In the genomic region with DNA sequence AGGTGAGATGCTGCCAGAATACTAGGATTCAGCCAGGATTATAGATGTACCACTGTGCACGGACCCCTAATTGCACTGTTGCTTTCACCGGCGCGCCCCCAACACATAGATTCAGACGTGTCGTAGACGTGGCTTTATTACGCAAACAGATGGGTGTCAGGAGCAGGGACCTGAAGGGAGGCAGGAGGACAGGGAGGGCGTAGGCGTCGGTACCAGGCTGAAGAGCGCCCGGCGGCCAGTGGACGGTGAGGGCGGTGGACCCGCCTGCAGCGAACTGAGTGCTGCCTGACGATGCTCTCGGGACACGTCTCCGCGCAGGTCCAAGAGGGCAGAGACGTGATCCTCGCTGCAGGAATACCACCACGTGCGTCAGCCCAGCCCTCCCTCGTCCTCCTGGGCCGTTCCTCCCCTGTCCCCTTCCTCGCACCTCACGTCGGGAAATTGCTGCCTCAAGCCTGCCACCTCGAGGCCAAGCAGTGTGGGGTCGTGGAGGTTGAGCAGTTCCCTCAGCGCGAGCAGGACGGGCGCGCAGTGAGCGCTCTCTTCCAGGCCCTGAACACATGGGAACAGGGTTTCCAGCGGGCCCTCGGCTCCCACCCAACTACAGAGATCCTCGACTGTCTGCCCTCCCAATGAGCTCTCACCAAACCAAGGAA, we compare ENCODE assay signal across 8 mouse cellular contexts. TPM values are rescaled to one million over a fixed set of nuclear protein-coding genes. Genes with fewer than 3 reads are reported as not detected.
A peak's percentile ranks its signal among the peaks of the same experiment; 100 is the strongest.
DNase-seq lines count a peak whose midpoint lies in the region; ATAC-seq and TF ChIP-seq lines count a peak whose summit lies in the region.

TSS of gene 4931428F04Rik (minus strand) at position 60 of the 656 bp plus-strand sequence.

- DNase-seq in heart, postnatal 36 days, result no peak
- DNase-seq in liver, embryonic 11.5 days (ENCODE audit: low spot score), result peak; percentile 54
- DNase-seq in yolk sac, embryonic 10.5 days (ENCODE audit: low spot score), result peak; percentile 45

- H3K9ac ChIP-seq in heart, embryonic 12.5 days, result peak within 1 kb of the TSS; percentile 46
- H3K9ac ChIP-seq in intestine, postnatal 0 days (ENCODE audit: low read depth, low read length), result peak within 1 kb of the TSS; percentile 37; the same call in 1 of the 2 replicates
- peak within 1 kb of the TSS; percentile 60 for H3K9ac ChIP-seq in liver, embryonic 11.5 days (ENCODE audit: low read depth, low read length)

- TF ChIP-seq CTCF in bone marrow macrophage, adult 2 months (IDR thresholded peaks at IDR 0.05; ENCODE audit: low read depth, low read length), result no peak; the same call in 1 of the 2 replicates
- peak; percentile 82 for TF ChIP-seq CTCF in intestine, postnatal 0 days (IDR thresholded peaks at IDR 0.05; ENCODE audit: low read depth)

- peaks cover 23% of the 10 kb centered on the region for H3K79me2 ChIP-seq in myocyte (ENCODE audit: control insufficient read depth, insufficient read depth)

- peaks cover 6% of the 10 kb centered on the region; the same call in 1 of the 2 replicates for H3K36me3 ChIP-seq in heart, embryonic 12.5 days
- H3K36me3 ChIP-seq in intestine, postnatal 0 days (ENCODE audit: control insufficient read depth, insufficient read depth), result no peaks in the 10 kb centered on the region
- H3K36me3 ChIP-seq in liver, embryonic 11.5 days (ENCODE audit: control insufficient read depth, insufficient read depth, low read length), result peaks cover 2% of the 10 kb centered on the region; the same call in 1 of the 2 replicates
- H3K36me3 ChIP-seq in myocyte (ENCODE audit: control insufficient read depth, insufficient read depth), result no peaks in the 10 kb centered on the region

- peaks cover 24% of the 10 kb centered on the region for H3K4me1 ChIP-seq in heart, embryonic 12.5 days (replicated peaks)
- H3K4me1 ChIP-seq in bone marrow macrophage, adult 2 months (ENCODE audit: control insufficient read depth, insufficient read depth, low read length), result peaks cover 10% of the 10 kb centered on the region; the same call in 1 of the 2 replicates
- H3K4me1 ChIP-seq in intestine, postnatal 0 days (replicated peaks; ENCODE audit: control insufficient read depth, insufficient read depth, low read length), result peaks cover 13% of the 10 kb centered on the region; the same call in 1 of the 2 replicates
- H3K4me1 ChIP-seq in liver, embryonic 11.5 days (replicated peaks; ENCODE audit: control insufficient read depth, insufficient read depth, low read length), result peaks cover 20% of the 10 kb centered on the region

- intact Hi-C loops in heart, postnatal 36 days (cut with DNase I), result loop anchor here (2.0 kb wide), 1 partner anchor 25 kb away; the partner anchor contains the start of genes Fbxl8 and Tradd

- no peak within 1 kb of the TSS for H3K27ac ChIP-seq in heart, embryonic 12.5 days (ENCODE audit: poor library complexity, severe bottlenecking)
- peak within 1 kb of the TSS; percentile 53 for H3K27ac ChIP-seq in bone marrow macrophage, adult 2 months (ENCODE audit: insufficient read depth, low read depth, low read length)
- H3K27ac ChIP-seq in intestine, postnatal 0 days (ENCODE audit: low read depth, low read length), result peak within 1 kb of the TSS; percentile 31; the same call in 1 of the 2 replicates
- peak within 1 kb of the TSS; percentile 44 for H3K27ac ChIP-seq in liver, embryonic 11.5 days (ENCODE audit: low read depth, low read length)

- peak within 1 kb of the TSS; percentile 87 for H3K4me2 ChIP-seq in heart, embryonic 12.5 days
- H3K4me2 ChIP-seq in intestine, postnatal 0 days (replicated peaks; ENCODE audit: low read depth), result peak within 1 kb of the TSS; percentile 88
- peak within 1 kb of the TSS; percentile 91 for H3K4me2 ChIP-seq in liver, embryonic 11.5 days
- peak within 1 kb of the TSS; percentile 93 for H3K4me2 ChIP-seq in myocyte (ENCODE audit: low read depth)

- no peak for TF ChIP-seq POLR2A in bone marrow macrophage, adult 2 months (IDR thresholded peaks at IDR 0.05; ENCODE audit: borderline replicate concordance, low read depth, low read length)
- no peak for TF ChIP-seq POLR2A in myocyte (IDR thresholded peaks at IDR 0.05; ENCODE audit: insufficient read length, low read depth)

- H3ac ChIP-seq in myocyte (ENCODE audit: control insufficient read depth, insufficient read length), result peak within 1 kb of the TSS; percentile 2

- H3K27me3 ChIP-seq in heart, embryonic 12.5 days (replicated peaks), result peaks cover 35% of the 10 kb centered on the region
- H3K27me3 ChIP-seq in intestine, postnatal 0 days (replicated peaks; ENCODE audit: control insufficient read depth, insufficient read depth, low read length), result peaks cover 12% of the 10 kb centered on the region
- H3K27me3 ChIP-seq in liver, embryonic 11.5 days (replicated peaks; ENCODE audit: control insufficient read depth, insufficient read depth, low read length), result peaks cover 20% of the 10 kb centered on the region
- H3K27me3 ChIP-seq in myocyte (ENCODE audit: control insufficient read depth, insufficient read depth, insufficient read length), result no peaks in the 10 kb centered on the region

- ATAC-seq in heart, embryonic 12.5 days (ENCODE audit: insufficient number of reproducible peaks, low FRiP score), result peak; percentile 43; the same call in 1 of the 2 replicates
- peak; percentile 35 for ATAC-seq in erythroid progenitor cell, adult 5-6 weeks (replicated peaks; ENCODE audit: low FRiP score, poor library complexity, severe bottlenecking)
- peak; percentile 5 for ATAC-seq in intestine, postnatal 0 days
- ATAC-seq in liver, embryonic 11.5 days (replicated peaks; ENCODE audit: low FRiP score), result peak; percentile 24; the same call in 1 of the 2 replicates

- H3K4me3 ChIP-seq in heart, embryonic 12.5 days, result peak within 1 kb of the TSS; percentile 57
- peak within 1 kb of the TSS; percentile 70 for H3K4me3 ChIP-seq in bone marrow macrophage, adult 2 months (ENCODE audit: insufficient read depth, low read length)
- peak within 1 kb of the TSS; percentile 64 for H3K4me3 ChIP-seq in intestine, postnatal 0 days (ENCODE audit: low read depth, low read length)
- H3K4me3 ChIP-seq in liver, embryonic 11.5 days (ENCODE audit: low read depth, low read length), result peak within 1 kb of the TSS; percentile 52
- peak within 1 kb of the TSS; percentile 35 for H3K4me3 ChIP-seq in myocyte

- no peaks in the 10 kb centered on the region for H3K9me3 ChIP-seq in heart, embryonic 12.5 days (replicated peaks)
- no peaks in the 10 kb centered on the region for H3K9me3 ChIP-seq in intestine, postnatal 0 days (ENCODE audit: control insufficient read depth)
- H3K9me3 ChIP-seq in liver, embryonic 11.5 days (ENCODE audit: control insufficient read depth, low read length), result no peaks in the 10 kb centered on the region

- 3% methylated on average over 43 of the region's 43 CpGs for WGBS in heart, embryonic 12.5 days
- 3% methylated on average over 37 of the region's 43 CpGs for WGBS in intestine, postnatal 0 days
- WGBS in liver, embryonic 11.5 days, result 5% methylated on average over 43 of the region's 43 CpGs

TF ChIP-seq in myocyte, 11 proteins besides CTCF, POLR2A, EP300 and RAD21:
- no peak for TF ChIP-seq MYOG (IDR thresholded peaks at IDR 0.05; ENCODE audit: control insufficient read depth in 1 of 3, insufficient read depth in 1 of 3, insufficient read length in 2 of 3, low read depth in 2 of 3)
- no peak for TF ChIP-seq MAX (IDR thresholded peaks at IDR 0.05; ENCODE audit: low read depth)
- TF ChIP-seq SRF (IDR thresholded peaks at IDR 0.05; ENCODE audit: control insufficient read depth, insufficient read length, low read depth), result no peak
- no peak for TF ChIP-seq TCF12 (IDR thresholded peaks at IDR 0.05; ENCODE audit: insufficient read depth, poor library complexity, severe bottlenecking)
- TF ChIP-seq E2F4 (IDR thresholded peaks at IDR 0.05; ENCODE audit: insufficient read depth), result no peak
- no peak for TF ChIP-seq CEBPB (IDR thresholded peaks at IDR 0.05; ENCODE audit: insufficient read depth, poor library complexity, severe bottlenecking)
- TF ChIP-seq REST (IDR thresholded peaks at IDR 0.05; ENCODE audit: insufficient read depth, insufficient read length), result peak; percentile 63
- TF ChIP-seq TCF3 (IDR thresholded peaks at IDR 0.05; ENCODE audit: insufficient read length, low read depth), result no peak
- peak; percentile 65 for TF ChIP-seq POLR2AphosphoS2 (IDR thresholded peaks at IDR 0.05; ENCODE audit: insufficient read length, low read depth)
- TF ChIP-seq MYOD1 (IDR thresholded peaks at IDR 0.05; ENCODE audit: control insufficient read depth in 1 of 3, insufficient read length in 2 of 3, low read depth in 2 of 3), result no peak

RNA-seq across cellular contexts. Expression of gene 4931428F04Rik, which starts in this region (rescaled TPM):
- polyA plus RNA-seq in heart, embryonic 12.5 days (2016; fragmentation: Nextera tagmentation; extraction: Ambion mirVana), result 7.9 and 8.1 TPM in 2 replicates
- total RNA-seq in heart, postnatal 36 days (2021), result under 1 TPM; 0.70 to 0.97 TPM
- 0.67 and 1.3 TPM in 2 replicates for polyA plus RNA-seq in bone marrow macrophage, adult 2 months (2012; ENCODE audit: insufficient read depth, insufficient read length, missing spikeins)
- 1.7 TPM in 1 of 2 replicates, not detected in the other for total RNA-seq in erythroid progenitor cell, adult 5-6 weeks (2015; ENCODE audit: low replicate concordance)
- total RNA-seq in erythroid progenitor cell, adult 5-6 weeks (2017; ENCODE audit: low replicate concordance), result 1.7 TPM in 1 of 2 replicates, not detected in the other
- polyA plus RNA-seq in intestine, postnatal 0 days (2015; fragmentation: Nextera tagmentation; extraction: Ambion mirVana), result 1.5 and 1.7 TPM in 2 replicates
- 4.7 and 5.1 TPM in 2 replicates for polyA plus RNA-seq in liver, embryonic 11.5 days (2014; fragmentation: Nextera tagmentation; extraction: Ambion mirVana)
- polyA plus RNA-seq in myocyte (2012; fragmentation: generic; extraction: Trizol), result 6.2 TPM

Comparison
In these comparisons a context has a peak if more than half of its experiments do, and no peak if none do; other contexts are left out.
1. DNase-seq: peak in liver, embryonic 11.5 days (single experiment) and yolk sac, embryonic 10.5 days (single experiment); none in heart, postnatal 36 days (0 of 2).
2. Peak in every context shown above with its lines, with median percentiles within 50 percentile points of each other: ATAC-seq, H3K4me2 ChIP-seq, H3K4me3 ChIP-seq and H3K9ac ChIP-seq.